Mouse (Mus musculus): Measurements from ENCODE around the gene Wnt5b.
"Not testable (repeated sequence)": the region's sequence is repeated elsewhere in the genome, so short reads cannot be mapped to it uniquely, and the experiment has no call there.

Wnt5b gene

GRCm38 (mm10) chr6:119482958-119483600, 61.1 kb downstream of the Wnt5b start:
- DNase-seq (ENCODE audit: low spot score): peak; percentile 44

DNA sequence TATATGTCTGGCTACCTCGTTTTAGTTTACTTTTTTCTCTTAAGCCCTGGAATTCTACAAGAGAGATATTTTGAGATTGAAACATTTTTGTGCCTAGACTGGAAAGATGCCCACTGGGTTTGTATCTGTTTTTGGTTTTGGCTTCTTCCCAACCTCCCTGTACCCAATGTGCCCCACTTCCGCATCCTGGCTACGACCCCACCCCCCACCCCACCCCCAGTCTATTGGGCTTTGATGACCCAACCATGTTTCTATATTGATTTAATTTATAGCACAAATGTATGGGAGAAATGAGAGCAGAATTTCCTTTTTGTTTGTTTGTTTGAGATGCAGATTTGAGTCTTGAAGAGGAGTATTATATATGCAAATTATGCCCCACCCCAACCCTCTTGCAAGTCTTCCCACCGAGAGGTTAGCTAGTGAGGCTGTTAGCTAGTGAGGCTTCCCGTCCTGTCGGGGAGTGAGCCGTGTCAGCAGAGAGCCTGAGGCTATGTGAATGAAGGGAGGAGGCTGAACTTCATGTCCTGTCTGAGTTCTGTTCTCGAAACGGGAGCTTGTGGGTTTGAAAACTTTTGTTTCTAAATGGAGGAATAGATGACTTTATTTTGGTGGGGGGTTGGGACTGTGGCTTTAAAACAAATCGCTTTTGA, 62.3 kb downstream of the Wnt5b start:
- not testable (repeated sequence) for DNase-seq (ENCODE audit: low spot score)

- DNase-seq (ENCODE audit: low spot score): peak; percentile 31
These were observed 63.3 kb downstream of the Wnt5b start for GRCm38 (mm10) chr6:119480706-119481331.

DNA sequence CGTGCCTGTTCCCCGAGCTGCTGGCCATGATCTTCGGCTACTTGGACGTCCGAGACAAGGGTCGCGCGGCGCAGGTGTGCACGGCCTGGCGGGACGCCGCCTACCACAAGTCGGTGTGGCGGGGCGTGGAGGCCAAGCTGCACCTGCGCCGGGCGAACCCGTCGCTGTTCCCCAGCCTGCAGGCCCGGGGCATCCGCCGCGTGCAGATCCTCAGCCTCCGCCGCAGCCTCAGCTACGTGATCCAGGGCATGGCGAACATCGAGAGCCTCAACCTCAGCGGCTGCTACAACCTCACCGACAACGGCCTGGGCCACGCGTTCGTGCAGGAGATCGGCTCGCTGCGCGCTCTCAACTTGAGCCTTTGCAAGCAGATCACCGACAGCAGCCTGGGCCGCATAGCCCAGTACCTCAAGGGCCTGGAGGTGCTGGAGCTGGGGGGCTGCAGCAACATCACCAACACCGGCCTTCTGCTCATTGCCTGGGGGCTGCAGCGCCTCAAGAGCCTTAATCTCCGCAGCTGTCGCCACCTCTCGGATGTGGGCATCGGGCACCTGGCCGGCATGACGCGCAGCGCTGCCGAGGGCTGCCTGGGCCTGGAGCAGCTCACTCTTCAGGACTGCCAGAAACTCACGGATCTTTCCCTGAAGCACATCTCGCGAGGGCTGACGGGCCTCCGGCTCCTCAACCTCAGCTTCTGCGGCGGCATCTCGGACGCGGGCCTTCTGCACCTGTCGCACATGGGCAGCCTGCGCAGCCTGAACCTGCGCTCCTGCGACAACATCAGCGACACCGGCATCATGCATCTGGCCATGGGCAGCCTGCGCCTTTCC, 64.1 kb downstream of the Wnt5b start:
- DNase-seq (ENCODE audit: low spot score): peak; percentile 61

GRCm38 (mm10) chr6:119479343-119479875, 64.7 kb downstream of the Wnt5b start, which contains the start of gene Fbxl14:
TSS of gene Fbxl14 (plus strand) at chr6:119479668.
- peak; percentile 28 for DNase-seq (ENCODE audit: low spot score)

DNA sequence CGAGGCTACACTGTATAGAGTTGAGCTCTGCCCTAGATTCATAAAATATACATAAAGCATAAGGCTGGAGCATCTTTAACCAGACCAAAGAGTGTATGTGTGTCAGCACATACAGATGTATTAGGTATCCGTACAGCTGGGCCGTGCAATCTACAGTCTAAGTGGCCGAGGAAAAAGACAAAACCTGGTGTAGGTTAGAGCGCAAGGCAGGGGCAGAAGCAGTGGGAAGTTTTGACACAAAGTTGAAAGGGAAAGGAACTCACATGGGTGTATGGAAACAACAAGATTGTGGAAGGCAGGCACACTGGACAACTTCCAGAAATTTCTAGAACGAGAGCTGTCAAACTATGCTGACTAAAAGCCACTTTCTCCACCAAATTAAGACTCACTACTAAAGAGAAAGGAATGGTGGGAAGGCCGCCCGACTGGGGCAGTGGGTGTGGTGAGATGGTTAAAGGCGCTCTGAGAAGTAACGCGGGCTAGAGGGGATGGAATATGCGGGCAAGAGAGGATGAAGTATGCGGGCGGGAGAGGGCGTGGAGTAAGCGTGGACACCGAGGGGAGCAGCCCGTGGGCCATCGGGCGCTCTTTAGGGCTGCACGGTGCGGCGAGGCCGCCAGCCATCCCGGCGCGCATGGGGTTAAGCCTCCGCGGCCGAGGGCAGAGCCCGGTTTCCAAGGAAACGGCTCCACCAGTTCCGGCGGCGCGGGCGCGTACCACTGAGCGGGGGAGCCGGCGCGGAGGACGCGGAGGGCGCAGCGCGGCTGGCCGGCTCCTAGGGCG, 65.4 kb downstream of the Wnt5b start:
- DNase-seq (ENCODE audit: low spot score): peak; percentile 86

DNA sequence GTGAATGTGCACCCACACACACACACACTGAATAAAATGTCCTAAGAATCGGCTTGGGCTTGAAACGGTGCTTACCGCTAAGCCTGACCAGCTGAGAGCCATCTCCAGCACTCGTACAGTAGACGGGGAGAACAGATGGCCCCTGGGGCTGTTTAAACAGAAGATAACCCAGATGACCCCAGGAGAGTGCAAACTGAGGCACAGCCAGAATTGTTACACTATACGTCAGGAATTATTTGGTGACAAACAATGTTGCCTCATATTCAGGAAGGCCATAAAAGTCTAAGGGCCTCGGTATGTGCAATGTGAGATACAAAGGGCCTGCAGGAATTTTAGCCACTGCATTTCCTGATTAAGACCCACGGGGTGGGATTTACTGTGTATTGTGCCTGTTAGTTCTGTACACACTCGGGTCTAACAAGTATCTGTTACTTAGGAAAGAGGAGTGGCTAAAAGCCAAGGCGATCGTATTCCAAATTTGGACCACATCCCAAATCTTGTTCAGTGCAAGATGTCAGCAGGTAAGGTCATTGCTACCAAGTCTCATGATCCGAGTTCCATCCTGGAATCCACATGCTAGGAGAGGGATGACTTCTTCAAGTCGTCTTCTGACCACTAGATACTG, 66.3 kb downstream of the Wnt5b start:
- no peak for DNase-seq (ENCODE audit: low spot score)

DNA sequence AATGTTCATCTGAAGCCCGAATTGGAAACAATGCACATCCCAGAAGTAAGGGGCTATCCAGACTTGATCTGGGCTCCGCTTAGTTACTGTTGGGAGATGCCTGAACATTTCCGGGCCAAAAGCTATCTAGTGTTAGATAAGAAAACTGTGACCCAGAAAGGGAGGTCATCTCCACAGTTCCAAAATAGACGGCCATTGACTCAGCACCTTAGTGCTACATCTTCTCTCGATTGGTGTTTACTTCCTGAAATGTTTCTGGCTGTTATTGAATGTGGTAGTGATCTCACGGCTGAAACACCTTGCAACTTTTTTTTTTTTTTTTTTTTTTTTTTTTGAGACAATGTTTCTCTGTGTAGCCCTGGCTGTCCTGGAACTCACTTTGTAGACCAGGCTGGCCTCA, 68.2 kb downstream of the Wnt5b start:
- no peak for DNase-seq (ENCODE audit: low spot score)

DNA sequence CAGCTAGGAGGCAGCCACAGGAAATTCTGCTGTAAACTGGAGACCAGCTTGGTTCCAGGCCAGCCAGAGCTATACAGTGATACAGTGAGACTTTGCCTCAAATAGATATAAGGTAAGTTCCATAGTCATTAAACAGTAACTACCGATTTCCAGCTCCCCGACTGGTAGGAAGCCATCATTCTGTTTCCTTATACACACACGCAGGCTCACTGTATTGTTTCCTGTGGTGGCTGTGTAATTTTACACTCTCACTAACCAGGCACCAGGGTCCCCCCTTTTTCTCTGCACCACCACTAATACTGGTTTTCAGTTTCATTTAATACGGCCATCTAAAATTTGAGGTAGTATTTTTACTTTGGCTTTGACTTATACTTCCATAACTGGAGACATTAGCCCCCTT, 70.2 kb downstream of the Wnt5b start:
- no peak for DNase-seq (ENCODE audit: low spot score)

DNA sequence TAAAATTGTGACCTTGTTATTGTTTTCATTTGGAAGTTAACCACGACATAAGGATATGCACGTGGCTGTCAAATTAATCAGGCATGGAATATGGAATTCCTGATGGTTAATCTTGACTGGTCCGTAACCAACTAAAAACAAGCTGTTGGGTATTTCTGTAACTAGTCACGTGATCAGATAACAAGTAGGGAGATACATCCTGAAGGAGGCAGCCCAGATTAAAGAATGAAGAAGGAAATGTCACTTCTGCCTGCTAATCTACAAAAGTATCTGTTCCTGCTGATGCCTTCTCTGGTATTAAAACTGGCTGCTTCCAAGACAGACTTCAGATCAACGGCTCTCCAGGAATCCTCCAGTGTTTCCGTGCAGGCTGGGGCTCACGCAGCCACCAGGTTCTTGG, 70.7 kb downstream of the Wnt5b start:
- no peak for DNase-seq (ENCODE audit: low spot score)

DNA sequence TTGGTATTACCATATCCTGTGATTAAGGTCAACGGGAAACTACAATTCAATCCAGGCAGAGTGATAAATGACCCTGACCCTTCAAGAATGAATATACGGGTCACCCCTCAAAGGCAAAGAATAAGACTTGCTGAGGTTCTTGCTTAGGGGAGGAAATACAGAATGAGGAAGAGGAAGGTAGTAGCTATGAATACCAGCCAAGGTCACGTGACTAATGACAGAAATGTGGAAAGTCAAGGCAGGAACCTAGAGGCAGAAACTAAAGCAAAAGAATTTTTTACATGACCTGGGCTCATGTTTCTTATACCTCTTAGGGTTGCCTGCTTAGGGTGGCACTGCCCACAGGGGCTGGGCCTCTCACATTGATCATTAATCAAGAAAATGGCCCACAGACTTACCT, 71.4 kb downstream of the Wnt5b start:
- DNase-seq (ENCODE audit: low spot score): no peak

DNA sequence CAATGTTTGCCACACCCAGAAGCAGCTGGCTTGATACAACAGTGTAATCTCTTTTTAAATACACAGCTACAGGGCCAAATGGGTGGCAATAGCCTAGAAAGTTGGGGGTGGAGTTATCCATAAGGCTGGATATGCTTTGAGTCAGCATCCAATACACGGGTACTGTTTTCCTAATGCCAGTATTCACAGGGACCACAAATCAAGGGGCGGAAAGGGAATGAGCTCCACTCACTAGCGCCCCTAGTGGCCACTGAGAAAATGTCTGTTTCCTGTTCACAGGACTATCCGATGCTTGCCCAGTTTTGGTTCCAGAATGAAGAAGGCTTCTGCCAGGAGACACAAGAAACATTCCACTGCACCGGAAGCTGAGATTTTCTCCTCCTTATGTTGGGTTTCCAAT, 72.0 kb downstream of the Wnt5b start:
- DNase-seq (ENCODE audit: low spot score): peak; percentile 34

GRCm38 (mm10) chr6:119470777-119471176, 73.4 kb downstream of the Wnt5b start:
- DNase-seq (ENCODE audit: low spot score): no peak

- no peak for DNase-seq (ENCODE audit: low spot score)
These were observed 76.4 kb downstream of the Wnt5b start for GRCm38 (mm10) chr6:119467785-119468059.

DNA sequence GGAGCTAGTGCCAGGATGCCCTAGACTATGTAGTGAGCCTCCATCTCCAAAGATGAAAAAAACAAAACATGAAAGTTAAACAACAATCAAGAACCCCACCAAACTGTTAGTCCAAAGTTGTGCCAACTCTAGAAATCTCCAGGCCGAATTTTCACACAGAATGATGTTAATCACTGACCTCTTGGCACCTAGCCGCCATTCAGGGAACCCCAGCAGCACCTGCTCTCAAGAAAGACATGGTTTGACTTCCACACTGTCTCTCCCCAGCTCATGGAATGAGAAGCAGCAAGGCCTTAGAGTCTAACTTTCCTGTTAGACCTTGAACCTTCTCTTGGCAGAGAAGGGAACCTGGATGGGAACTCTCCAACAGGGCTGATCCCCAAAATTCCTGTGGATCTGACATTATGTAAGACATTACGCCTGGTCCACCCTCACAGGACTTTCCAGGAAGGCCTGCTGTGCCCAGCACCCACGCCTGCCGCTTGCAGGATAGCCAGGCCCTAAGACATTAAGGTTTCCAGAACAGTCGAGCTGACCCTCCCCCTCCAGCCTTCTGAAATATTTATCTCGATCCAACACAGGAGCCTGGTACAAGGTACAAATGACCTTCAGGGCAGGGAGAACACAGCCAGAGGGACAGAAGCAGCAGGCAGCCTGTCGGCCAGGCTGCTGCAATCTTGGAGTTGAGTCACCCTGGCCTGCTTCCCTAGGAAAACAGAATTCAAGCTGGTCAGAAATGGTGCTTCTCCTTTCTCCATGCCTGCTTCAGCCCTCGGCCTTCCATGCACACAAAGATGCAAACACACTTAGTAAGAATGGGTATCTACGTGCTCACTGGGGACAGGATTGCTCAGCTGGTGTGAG, 77.0 kb downstream of the Wnt5b start:
- DNase-seq (ENCODE audit: low spot score): no peak

DNA sequence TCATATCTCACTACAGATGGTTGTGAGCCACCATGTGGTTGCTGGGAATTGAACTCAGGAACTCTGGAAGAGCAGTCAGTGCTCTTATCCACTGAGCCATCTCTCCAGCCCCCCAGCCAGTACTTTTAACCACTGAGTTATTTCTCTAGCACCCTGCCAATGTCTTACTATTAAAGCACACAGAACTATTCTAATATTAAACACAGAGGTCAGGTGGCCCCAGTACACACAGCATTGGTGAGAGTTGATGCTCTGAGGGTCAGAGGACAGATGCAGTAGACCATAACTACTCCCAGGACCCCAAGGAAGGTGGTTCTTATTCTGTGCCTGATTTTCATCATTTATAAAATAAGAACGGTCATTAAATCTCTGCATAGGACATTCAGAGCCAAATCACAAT, 78.0 kb downstream of the Wnt5b start:
- no peak for DNase-seq (ENCODE audit: low spot score)

- no peak for DNase-seq (ENCODE audit: low spot score)
These were observed 83.8 kb downstream of the Wnt5b start for GRCm38 (mm10) chr6:119460391-119460790.

DNA sequence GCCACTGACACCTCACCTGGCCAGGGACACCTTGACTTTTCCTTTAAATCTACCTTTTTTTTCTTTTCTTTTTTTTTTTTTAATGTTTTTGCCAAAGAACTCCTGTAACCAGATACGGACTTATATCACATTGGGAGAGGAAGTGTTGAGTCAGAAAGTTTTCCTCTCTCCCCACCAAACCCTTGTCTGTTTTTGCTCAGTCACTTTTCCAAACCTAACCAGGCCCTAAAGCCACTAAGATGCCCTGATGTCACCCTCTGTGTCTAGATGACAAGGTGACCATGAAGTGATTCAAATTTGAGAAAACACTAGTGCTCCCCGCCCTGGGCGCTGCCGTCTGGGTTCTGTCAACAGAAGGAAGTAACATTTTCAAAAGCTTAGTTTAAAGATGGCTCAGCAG, 85.1 kb downstream of the Wnt5b start:
- DNase-seq (ENCODE audit: low spot score): no peak

GRCm38 (mm10) chr6:119458166-119458565, 86.0 kb downstream of the Wnt5b start:
- DNase-seq (ENCODE audit: low spot score): no peak

- DNase-seq (ENCODE audit: low spot score): peak; percentile 57
These were observed 92.1 kb downstream of the Wnt5b start for GRCm38 (mm10) chr6:119451981-119452499.

Measured in layer of hippocampus, adult 11-12 months (tissue).